Mouse (Mus musculus) thymus, adult 18-20 months (tissue): Measurements from ENCODE around the gene Rgs19.

Experiments
- DNase-seq, 2 experiments: peaks; one replicate each; pipeline ENCODE4 v3.0.0; 2022; ENCODE audit warnings: mixed read lengths in 2 of 2

Gene Rgs19

GRCm38 (mm10) chr2:181648926-181649325, 44.9 kb downstream of the Rgs19 start:
- DNase-seq = no peak

DNA sequence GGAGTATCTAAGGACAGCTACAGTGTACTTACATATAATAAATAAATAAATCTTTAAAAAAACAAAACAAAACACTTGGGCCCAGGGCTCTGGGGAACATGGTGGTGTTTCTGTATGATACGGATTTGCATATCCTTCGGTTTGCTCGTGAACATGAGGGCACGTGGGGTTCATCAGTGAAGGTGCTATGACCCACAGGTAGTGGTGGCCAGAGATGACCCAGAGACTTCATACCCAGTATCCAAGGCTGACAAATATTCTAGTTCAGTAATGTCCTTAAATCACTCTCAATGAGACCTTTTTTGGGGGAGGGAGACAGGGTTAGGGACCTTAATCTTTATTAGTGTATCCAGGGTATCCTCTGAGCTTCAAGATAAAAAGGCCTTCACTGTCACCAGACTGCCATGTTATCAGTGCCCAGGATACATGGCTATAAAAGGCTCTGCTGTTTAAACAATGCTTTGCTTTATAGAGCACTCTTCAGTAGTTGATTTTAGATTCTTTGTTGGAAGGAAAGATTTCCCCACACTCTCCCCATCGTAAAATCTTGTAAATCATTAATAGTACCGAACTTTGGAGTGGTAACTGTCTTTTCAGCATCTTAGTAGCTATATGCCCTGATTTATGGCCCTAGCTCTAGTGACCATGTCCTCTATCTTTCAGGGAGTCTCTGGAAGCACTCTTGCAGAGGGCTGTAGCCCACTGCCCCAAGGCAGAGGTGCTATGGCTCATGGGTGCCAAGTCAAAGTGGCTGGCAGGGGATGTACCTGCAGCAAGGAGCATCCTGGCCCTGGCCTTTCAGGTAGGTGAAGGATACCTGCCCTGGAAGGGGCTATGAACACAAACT, 46.9 kb downstream of the Rgs19 start:
- DNase-seq = no peak

DNA sequence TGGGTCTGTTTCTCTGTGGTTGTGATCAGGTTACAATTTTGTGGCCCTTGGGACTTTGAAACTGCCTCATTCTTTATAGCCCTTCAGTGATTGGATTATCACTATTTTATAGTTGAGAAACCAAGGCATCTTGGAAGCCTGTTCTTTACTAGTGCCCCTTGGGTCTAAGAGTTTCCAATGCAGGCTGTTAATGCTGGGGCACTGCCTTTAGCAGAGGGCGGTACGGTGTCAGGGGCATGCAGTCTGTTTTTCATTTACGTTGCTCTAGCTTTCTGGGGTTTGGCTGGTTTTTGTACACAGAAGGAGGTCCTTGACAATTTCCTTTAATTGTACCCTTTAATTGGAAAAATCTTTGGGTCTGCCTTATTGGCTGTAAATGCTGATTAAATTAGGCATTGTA, 48.1 kb downstream of the Rgs19 start:
- DNase-seq = no peak

DNA sequence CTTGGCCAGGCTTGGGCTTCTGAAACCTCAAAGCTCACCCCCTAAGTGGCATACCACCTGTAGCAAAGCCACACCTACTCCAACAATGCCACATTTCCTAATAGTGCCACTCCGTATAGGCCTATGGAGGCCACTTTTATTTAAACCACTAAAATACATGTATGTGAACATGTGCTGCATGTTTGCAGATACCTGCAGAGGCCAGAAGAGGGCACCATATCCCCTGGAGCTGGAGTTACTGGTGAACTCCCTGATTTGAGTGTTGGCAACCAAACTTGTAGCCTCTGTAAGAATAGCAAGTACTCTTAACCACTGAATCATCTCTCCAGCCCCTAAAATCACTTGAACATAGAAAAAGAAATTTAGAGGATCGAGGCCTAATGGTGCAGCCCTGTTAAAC, 49.4 kb downstream of the Rgs19 start:
- DNase-seq = peak in 1 of 2 experiments; percentile 11
